Mouse (Mus musculus): Measurements from ENCODE around the gene Aldh2. TPM values are rescaled to one million over a fixed set of nuclear protein-coding genes. Genes with fewer than 3 reads are reported as not detected.
"Not testable (repeated sequence)": the region's sequence is repeated elsewhere in the genome, so short reads cannot be mapped to it uniquely, and the experiment has no call there.

Gene Aldh2
- polyA plus RNA-seq, 1 experiment: 160 TPM

DNA sequence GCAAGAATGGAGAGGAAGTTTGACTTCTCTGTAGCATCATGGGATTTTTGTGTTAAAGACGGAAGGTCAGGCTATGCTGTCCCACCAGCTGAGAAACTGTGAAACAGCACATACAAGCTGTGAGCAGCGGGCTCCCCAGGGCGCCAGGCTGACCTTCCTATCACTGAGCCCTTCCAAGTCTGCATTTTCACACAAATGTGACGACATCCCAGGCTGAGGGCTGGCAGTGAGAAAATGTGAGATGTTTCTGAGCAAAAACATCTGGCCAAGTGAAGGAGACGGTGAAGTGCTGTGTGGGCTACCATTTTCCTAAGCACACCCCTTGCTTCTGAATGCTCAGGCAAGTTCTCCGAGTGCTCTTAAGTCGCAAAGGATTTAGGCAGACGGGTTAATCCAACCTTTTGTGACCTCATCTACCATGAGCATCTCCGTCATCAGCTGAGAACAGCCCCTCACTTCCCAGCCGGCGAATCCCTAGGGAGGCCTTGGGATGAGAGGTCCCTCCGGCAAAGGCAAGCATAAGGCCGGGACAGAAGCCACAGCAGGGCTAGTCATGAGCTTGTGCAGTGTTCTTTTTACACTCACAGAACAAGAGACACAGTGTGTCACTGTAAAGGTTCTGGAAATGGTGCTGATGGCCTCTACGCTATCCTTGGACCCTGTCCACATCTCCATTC, 67.7 kb downstream of the Aldh2 start:
- H3K4me1 ChIP-seq (ENCODE audit: control insufficient read depth, insufficient read depth, low read length): no peaks in the 10 kb centered on the region
- H3K9ac ChIP-seq (ENCODE audit: low read depth, poor library complexity, severe bottlenecking): no peak overlapping the region
- H3K27me3 ChIP-seq (ENCODE audit: control insufficient read depth, insufficient read depth, low read length, poor library complexity, severe bottlenecking): no peaks in the 10 kb centered on the region
- peaks cover 46% of the 10 kb centered on the region for H3K36me3 ChIP-seq (ENCODE audit: control insufficient read depth, insufficient read depth, low read length, poor library complexity, severe bottlenecking)
- H3K27ac ChIP-seq (ENCODE audit: insufficient read depth, low read length): no peak overlapping the region
- H3K4me3 ChIP-seq (ENCODE audit: low read depth, low read length): no peak overlapping the region
- H3K9me3 ChIP-seq (replicated peaks; ENCODE audit: control insufficient read depth, insufficient read depth, low read length, poor library complexity, severe bottlenecking): no peaks in the 10 kb centered on the region
- TF ChIP-seq EP300 (IDR thresholded peaks at IDR 0.05; ENCODE audit: insufficient read depth, low read depth, low read length) (no peak), POLR2A (IDR thresholded peaks at IDR 0.05; ENCODE audit: insufficient read depth, low read length) (no peak), CTCF (IDR thresholded peaks at IDR 0.05; ENCODE audit: low read depth, low read length) (no peak)

DNA sequence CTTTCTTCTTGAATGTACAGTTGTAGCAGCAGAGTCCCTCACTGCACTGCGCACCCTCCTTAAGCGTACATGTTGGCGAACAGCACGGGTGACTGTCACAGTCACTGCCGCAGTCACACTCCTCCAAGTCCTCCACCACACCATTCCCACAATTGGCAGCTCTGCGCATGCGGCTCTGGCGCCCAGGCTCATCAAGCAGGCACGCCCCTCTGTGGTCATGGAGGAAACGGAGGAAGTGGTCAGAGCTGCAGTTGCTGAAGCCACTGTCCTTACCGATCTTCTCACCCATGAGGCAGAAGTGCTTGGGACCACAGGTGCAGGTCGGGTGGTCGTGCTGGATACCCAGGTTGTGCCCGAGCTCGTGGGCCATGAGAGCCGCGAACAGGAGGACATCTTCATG, 73.9 kb downstream of the Aldh2 start:
- not testable (repeated sequence) for H3K4me1 ChIP-seq (ENCODE audit: control insufficient read depth, insufficient read depth, low read length); H3K27me3 ChIP-seq (ENCODE audit: control insufficient read depth, insufficient read depth, low read length, poor library complexity, severe bottlenecking); H3K36me3 ChIP-seq (ENCODE audit: control insufficient read depth, insufficient read depth, low read length, poor library complexity, severe bottlenecking); H3K9ac ChIP-seq (ENCODE audit: low read depth, poor library complexity, severe bottlenecking); H3K27ac ChIP-seq (ENCODE audit: insufficient read depth, low read length); H3K9me3 ChIP-seq (replicated peaks; ENCODE audit: control insufficient read depth, insufficient read depth, low read length, poor library complexity, severe bottlenecking); H3K4me3 ChIP-seq (ENCODE audit: low read depth, low read length)

DNA sequence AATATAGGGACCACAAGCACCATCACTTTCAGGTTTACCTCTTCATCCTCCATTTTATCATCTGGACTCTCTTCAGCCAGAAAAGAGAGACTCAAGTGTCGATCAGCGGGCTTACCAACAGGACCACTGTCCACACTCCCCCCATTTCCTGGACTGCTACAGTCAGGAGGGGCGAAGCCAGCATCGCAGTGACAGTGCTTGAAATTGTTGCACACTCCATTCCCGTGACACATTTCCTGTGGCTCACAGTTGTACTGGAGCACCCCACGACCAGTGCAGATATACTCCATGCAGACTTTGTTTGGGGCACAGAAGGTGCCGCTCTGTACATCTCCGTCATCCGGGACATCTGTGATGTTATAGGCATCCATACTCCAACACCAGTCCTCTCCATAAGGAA, 74.6 kb downstream of the Aldh2 start:
- H3K27me3 ChIP-seq (ENCODE audit: control insufficient read depth, insufficient read depth, low read length, poor library complexity, severe bottlenecking): no peaks in the 10 kb centered on the region
- peaks cover 8% of the 10 kb centered on the region for H3K36me3 ChIP-seq (ENCODE audit: control insufficient read depth, insufficient read depth, low read length, poor library complexity, severe bottlenecking)
- no peak overlapping the region for H3K9ac ChIP-seq (ENCODE audit: low read depth, poor library complexity, severe bottlenecking)
- no peak overlapping the region for H3K4me3 ChIP-seq (ENCODE audit: low read depth, low read length)
- H3K4me1 ChIP-seq (ENCODE audit: control insufficient read depth, insufficient read depth, low read length): no peaks in the 10 kb centered on the region
- no peaks in the 10 kb centered on the region for H3K9me3 ChIP-seq (replicated peaks; ENCODE audit: control insufficient read depth, insufficient read depth, low read length, poor library complexity, severe bottlenecking)
- TF ChIP-seq EP300 (IDR thresholded peaks at IDR 0.05; ENCODE audit: insufficient read depth, low read depth, low read length) (no peak), POLR2A (IDR thresholded peaks at IDR 0.05; ENCODE audit: insufficient read depth, low read length) (no peak), CTCF (IDR thresholded peaks at IDR 0.05; ENCODE audit: low read depth, low read length) (no peak)
- no peak overlapping the region for H3K27ac ChIP-seq (ENCODE audit: insufficient read depth, low read length)

Other genes with a start within 250 kb of the Aldh2 start
- gene Trafd1, start 208.2 kb downstream of the Aldh2 start, polyA plus RNA-seq (2011; ENCODE audit: insufficient read depth, insufficient read length, low read depth, missing spikeins): 23.1 and 25.9 TPM in 2 replicates
- 70.0 and 77.9 TPM in 2 replicates for gene Naa25, start 195.9 kb downstream of the Aldh2 start, polyA plus RNA-seq (2011; ENCODE audit: insufficient read depth, insufficient read length, low read depth, missing spikeins)
- gene Tmem116, start 141.9 kb downstream of the Aldh2 start, polyA plus RNA-seq (2011; ENCODE audit: insufficient read depth, insufficient read length, low read depth, missing spikeins): 3.8 and 7.8 TPM in 2 replicates
- 79.2 and 83.7 TPM in 2 replicates for gene Erp29, start 141.3 kb downstream of the Aldh2 start, polyA plus RNA-seq (2011; ENCODE audit: insufficient read depth, insufficient read length, low read depth, missing spikeins)
- not detected in 2 replicates for gene Adam1b, start 90.4 kb downstream of the Aldh2 start, polyA plus RNA-seq (2011; ENCODE audit: insufficient read depth, insufficient read length, low read depth, missing spikeins)
- gene Adam1a, start 48.3 kb downstream of the Aldh2 start, polyA plus RNA-seq (2011; ENCODE audit: insufficient read depth, insufficient read length, low read depth, missing spikeins): 2.3 TPM in 2 replicates
- gene Gm42878, start 48.3 kb downstream of the Aldh2 start, polyA plus RNA-seq (2011; ENCODE audit: insufficient read depth, insufficient read length, low read depth, missing spikeins): not detected in 2 replicates
- gene Mapkapk5, start 47.9 kb downstream of the Aldh2 start, polyA plus RNA-seq (2011; ENCODE audit: insufficient read depth, insufficient read length, low read depth, missing spikeins): 74.4 and 75.2 TPM in 2 replicates
- 5.8 and 6.3 TPM in 2 replicates for gene Acad12, start 25.1 kb upstream of the Aldh2 start, polyA plus RNA-seq (2011; ENCODE audit: insufficient read depth, insufficient read length, low read depth, missing spikeins)
- gene Acad10, start 66.7 kb upstream of the Aldh2 start, polyA plus RNA-seq (2011; ENCODE audit: insufficient read depth, insufficient read length, low read depth, missing spikeins): 5.8 and 9.0 TPM in 2 replicates
- 31.9 and 34.4 TPM in 2 replicates for gene Brap, start 66.7 kb upstream of the Aldh2 start, polyA plus RNA-seq (2011; ENCODE audit: insufficient read depth, insufficient read length, low read depth, missing spikeins)
- gene Atxn2, start 117.5 kb upstream of the Aldh2 start, polyA plus RNA-seq (2011; ENCODE audit: insufficient read depth, insufficient read length, low read depth, missing spikeins): 269 and 284 TPM in 2 replicates
- 8.0 and 8.5 TPM in 2 replicates for gene Sh2b3, start 243.8 kb upstream of the Aldh2 start, polyA plus RNA-seq (2011; ENCODE audit: insufficient read depth, insufficient read length, low read depth, missing spikeins)